Mouse (Mus musculus) monocyte, adult 5-6 weeks (primary cell): ENCODE data around the gene Igfbp3. TPM values are rescaled to one million over a fixed set of nuclear protein-coding genes. Genes with fewer than 3 reads are reported as not detected.

Experiments used
- ATAC-seq: fragments of 153-309, 156-312 bp; replicated peaks from 2 replicates; pipeline ENCODE4 v1.8.0; 2017; ENCODE audit warnings: mild to moderate bottlenecking; ENCODE audit not compliant: low TSS enrichment, insufficient number of reproducible peaks, severe bottlenecking, poor library complexity, low FRiP score
- total RNA-seq: library from RNA; stranded (forward); fragments of 200-1000, 200-491, 200-594 nt; gene quantifications from 3 replicates; pipeline ENCODE4 v1.2.3, GENCODE M21; 2017

Gene Igfbp3
- total RNA-seq, 1 experiment from 2014 or later: not detected

- ATAC-seq: no peak
Measured at GRCm38 (mm10) chr11:7214342-7214660, 578 bp upstream of the Igfbp3 start.

- no peak for ATAC-seq
Measured at GRCm38 (mm10) chr11:7213161-7213500, 592 bp downstream of the Igfbp3 start.

- no peak for ATAC-seq
Measured at GRCm38 (mm10) chr11:7212126-7212798, 1.5 kb downstream of the Igfbp3 start.

- no peak for ATAC-seq
Measured at GRCm38 (mm10) chr11:7211211-7211610, 2.5 kb downstream of the Igfbp3 start.

- no peak for ATAC-seq
Measured at GRCm38 (mm10) chr11:7210343-7210742, 3.4 kb downstream of the Igfbp3 start.

GRCm38 (mm10) chr11:7203846-7204245 is 9.9 kb downstream of the Igfbp3 start:
- no peak for ATAC-seq

- no peak for ATAC-seq
Measured at GRCm38 (mm10) chr11:7202206-7202605, 11.5 kb downstream of the Igfbp3 start.

GRCm38 (mm10) chr11:7200393-7200783 is 13.3 kb downstream of the Igfbp3 start:
- no peak for ATAC-seq

GRCm38 (mm10) chr11:7199736-7200392 is 13.9 kb downstream of the Igfbp3 start:
- no peak for ATAC-seq

GRCm38 (mm10) chr11:7198481-7199256 is 15.1 kb downstream of the Igfbp3 start:
- no peak for ATAC-seq

- no peak for ATAC-seq
Measured at GRCm38 (mm10) chr11:7198006-7198405, 15.7 kb downstream of the Igfbp3 start.

GRCm38 (mm10) chr11:7197491-7197941 is 16.2 kb downstream of the Igfbp3 start, which contains the start of gene Igfbp1:
TSS of gene Igfbp1 (plus strand) at chr11:7197782.
- no peak for ATAC-seq

- ATAC-seq: no peak
Measured at GRCm38 (mm10) chr11:7195312-7195685, 18.4 kb downstream of the Igfbp3 start.

- ATAC-seq: no peak
Measured at GRCm38 (mm10) chr11:7194432-7195311, 19.1 kb downstream of the Igfbp3 start.

- ATAC-seq: no peak
Measured at GRCm38 (mm10) chr11:7193134-7193533, 20.6 kb downstream of the Igfbp3 start.

- no peak for ATAC-seq
Measured at GRCm38 (mm10) chr11:7192710-7193109, 21.0 kb downstream of the Igfbp3 start.

- ATAC-seq: no peak
Measured at GRCm38 (mm10) chr11:7188469-7188868, 25.3 kb downstream of the Igfbp3 start, which contains the start of gene Gm11985. TSS of gene Gm11985 (minus strand) at chr11:7188569.

GRCm38 (mm10) chr11:7187472-7187871 is 26.3 kb downstream of the Igfbp3 start:
- no peak for ATAC-seq

GRCm38 (mm10) chr11:7184420-7184819 is 29.3 kb downstream of the Igfbp3 start:
- no peak for ATAC-seq
